Mouse (Mus musculus) hindbrain, embryonic 15.5 days (tissue): ENCODE results near the gene Nefh. TPM values are rescaled to one million over a fixed set of nuclear protein-coding genes. Genes with fewer than 3 reads are reported as not detected.

Experiments used
- ATAC-seq: fragments of 200-750 bp; cut with Nextera tagmentation; 2 replicates; pipeline ENCODE4 v1.8.0; 2017; ENCODE audit warnings: low read depth, moderate number of reproducible peaks, moderate TSS enrichment; ENCODE audit not compliant: low FRiP score
- H3K27ac ChIP-seq: fragments of 300-500 bp; sonication (generic); replicated peaks from 2 replicates; pipeline ENCODE4 v1.5.1; 2015; ENCODE audit warnings: mild to moderate bottlenecking, inconsistent platforms
- H3K27me3 ChIP-seq: fragments of 300-500 bp; sonication (generic); 2 replicates; pipeline ENCODE4 v1.6.1; 2015; ENCODE audit warnings: control low read depth, inconsistent platforms
- H3K36me3 ChIP-seq: fragments of 300-500 bp; sonication (generic); 2 replicates; pipeline ENCODE4 v1.6.1; 2015; ENCODE audit warnings: control low read depth, inconsistent platforms
- H3K4me1 ChIP-seq: fragments of 300-500 bp; sonication (generic); replicated peaks from 2 replicates; pipeline ENCODE4 v1.6.1; 2015; ENCODE audit warnings: control low read depth, inconsistent platforms
- H3K4me2 ChIP-seq: fragments of 300-500 bp; sonication (generic); 2 replicates; pipeline ENCODE4 v1.6.1; 2015; ENCODE audit warnings: moderate library complexity, mild to moderate bottlenecking, inconsistent platforms
- H3K4me3 ChIP-seq: fragments of 300-500 bp; sonication (generic); 2 replicates; pipeline ENCODE4 v1.5.1; 2015; ENCODE audit warnings: mild to moderate bottlenecking, inconsistent platforms
- H3K9ac ChIP-seq: fragments of 300-500 bp; sonication (generic); 2 replicates; pipeline ENCODE4 v1.6.1; 2015; ENCODE audit warnings: inconsistent platforms
- H3K9me3 ChIP-seq: fragments of 300-500 bp; sonication (generic); 2 replicates; pipeline ENCODE4 v1.6.1; 2016; ENCODE audit warnings: control low read depth, inconsistent platforms
- WGBS: fragments of 180-500 bp; shearing (Covaris S2); methylation state at CpG from one replicate; pipeline ENCODE4 v1.1.7; 2015; 5-methylcytosine and 5-hydroxymethylcytosine counted together
- microRNA-seq: library from miRNA; unstranded; fragments of <30 nt; microRNA quantifications from one replicate; pipeline ENCODE4, GENCODE M21; 2016
- polyA plus RNA-seq: library from polyadenylated mRNA; unstranded; fragments of >200 nt; fragmentation: Nextera tagmentation; extraction: Ambion mirVana; gene quantifications from 2 replicates; pipeline ENCODE4 v1.2.1, GENCODE M21; 2015

The Nefh gene
- polyA plus RNA-seq, 1 experiment from 2014 or later = 11.2 TPM

DNA sequence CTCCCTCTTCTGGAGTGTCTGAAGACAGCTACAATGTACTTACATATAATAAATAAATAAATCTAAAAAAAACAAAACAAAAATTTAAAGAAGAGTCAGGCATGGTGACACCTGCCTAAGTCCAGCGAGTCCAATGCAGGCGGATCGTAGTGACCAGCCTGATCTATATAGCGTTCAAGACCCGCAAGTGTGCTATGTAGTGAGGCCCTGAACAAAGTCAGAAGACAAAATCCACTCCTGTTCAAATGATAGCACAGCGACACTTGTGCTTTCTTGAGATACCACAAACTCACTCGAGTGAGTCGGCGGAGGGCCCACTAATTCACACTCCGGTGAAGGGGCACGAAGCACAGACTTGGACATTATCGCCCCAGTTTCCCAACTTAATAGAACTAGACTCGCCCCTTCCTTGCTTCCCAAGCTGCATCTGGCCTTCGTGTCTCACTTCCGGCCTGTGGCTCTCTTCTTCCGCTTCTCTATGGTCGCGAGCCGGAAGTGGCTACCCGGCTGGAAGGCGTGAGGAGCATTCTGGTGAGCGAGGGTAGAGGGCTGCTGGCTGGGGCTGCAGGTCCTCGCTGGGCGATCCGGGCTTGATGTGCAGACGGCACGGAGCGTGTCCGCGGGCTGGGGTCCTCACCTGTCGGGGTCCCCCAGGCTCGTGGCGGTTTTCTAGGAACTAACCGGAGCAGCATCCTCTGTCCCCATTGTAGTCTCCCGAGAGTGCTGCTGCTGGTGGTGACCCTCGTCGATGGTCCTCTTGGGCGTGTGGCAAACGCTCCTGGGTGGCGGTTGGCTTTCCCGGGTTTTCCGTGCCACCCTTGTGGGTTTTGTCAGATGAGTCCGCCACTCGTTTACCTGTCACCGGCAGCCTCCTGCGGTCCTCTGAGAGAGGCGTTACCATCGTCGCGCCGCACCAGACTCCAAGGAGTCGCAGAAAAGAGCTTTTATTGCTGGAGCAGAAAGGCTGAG is 52.7 kb downstream of the Nefh start, which contains the start of gene Thoc5:
Thoc5 (plus strand) TSS at position 473 of the 969 bp plus-strand sequence.
- H3K27me3 ChIP-seq = no peaks in the 10 kb centered on the region
- no peaks in the 10 kb centered on the region for H3K9me3 ChIP-seq
- H3K4me3 ChIP-seq = peak within 1 kb of the TSS; percentile 76
- peaks cover 48% of the 10 kb centered on the region for H3K36me3 ChIP-seq
- 3% methylated on average over 52 of the region's 52 CpGs for WGBS
- peak within 1 kb of the TSS; percentile 77 for H3K9ac ChIP-seq
- peak within 1 kb of the TSS; percentile 72 for H3K4me2 ChIP-seq
- H3K4me1 ChIP-seq = peaks cover 12% of the 10 kb centered on the region
- H3K27ac ChIP-seq = peak within 1 kb of the TSS; percentile 87
- ATAC-seq = peak; percentile 95

Small RNA genes lying within 50 kb of the gene (microRNA-seq; reads per million reads assigned to microRNA genes)
- 0.65 reads per million for gene Mir6918

Other genes starting within 250 kb of the Nefh start
- 678 and 743 TPM in 2 replicates for gene Uqcr10, start 243.7 kb downstream of the Nefh start, polyA plus RNA-seq
- gene Zmat5, start 243.4 kb downstream of the Nefh start, polyA plus RNA-seq = 62.2 and 63.8 TPM in 2 replicates
- 2.3 and 2.7 TPM in 2 replicates for gene Cabp7, start 201.3 kb downstream of the Nefh start, polyA plus RNA-seq
- gene Nf2, start 98.5 kb downstream of the Nefh start, polyA plus RNA-seq = 66.8 and 72.3 TPM in 2 replicates
- gene Nipsnap1, start 74.1 kb downstream of the Nefh start, polyA plus RNA-seq = 137 and 139 TPM in 2 replicates
- 48.7 and 51.4 TPM in 2 replicates for gene Thoc5, start 52.7 kb downstream of the Nefh start, polyA plus RNA-seq
- 99.1 and 105 TPM in 2 replicates for gene Ap1b1, start 38.8 kb upstream of the Nefh start, polyA plus RNA-seq
- 1.1 and 1.6 TPM in 2 replicates for gene Rasl10a, start 110.1 kb upstream of the Nefh start, polyA plus RNA-seq
- 27.0 and 32.2 TPM in 2 replicates for gene Gas2l1, start 117.3 kb upstream of the Nefh start, polyA plus RNA-seq
- gene Rhbdd3, start 150.9 kb upstream of the Nefh start, polyA plus RNA-seq = 44.3 and 44.4 TPM in 2 replicates
- 564 and 566 TPM in 2 replicates for gene Ewsr1, start 151.2 kb upstream of the Nefh start, polyA plus RNA-seq
- gene Emid1, start 204.2 kb upstream of the Nefh start, polyA plus RNA-seq = 16.0 and 17.1 TPM in 2 replicates